ENCODE assay signal across 7 mouse cellular contexts in genomic region chr6:35132806-35133205, GRCm38 (mm10). TPM values are rescaled to one million over a fixed set of nuclear protein-coding genes. Genes with fewer than 3 reads are reported as not detected.
DNase-seq lines count a peak whose midpoint lies in the region; ATAC-seq and TF ChIP-seq lines count a peak whose summit lies in the region.

No protein-coding gene starts in this region.

- no peaks in the 10 kb centered on the region for H3K9me3 ChIP-seq in embryonic facial prominence, embryonic 10.5 days
- H3K9me3 ChIP-seq in hindbrain, embryonic 13.5 days = no peaks in the 10 kb centered on the region
- no peaks in the 10 kb centered on the region for H3K9me3 ChIP-seq in midbrain, embryonic 11.5 days (ENCODE audit: control insufficient read depth, low read length)

- intact Hi-C loops in left cerebral cortex, adult 2 months (cut with DNase I) = loop anchor here (1.0 to 5.0 kb wide), 3 partner anchors 44 to 404 kb away; partner anchors contain the start of genes Mtpn and Nup205
- intact Hi-C loops in left cerebral cortex, postnatal 10 days (cut with DNase I) = loop anchor here (5.0 kb wide), 1 partner anchor 44 kb away; the partner anchor contains the start of gene Nup205

- peak; percentile 26 to 27 for DNase-seq in left cerebral cortex, adult 2 months (ENCODE audit: extremely low spot score in 1 of 2, low spot score in 2 of 2)
- no peak for DNase-seq in left cerebral cortex, postnatal 10 days (ENCODE audit: extremely low spot score in 1 of 2, low spot score in 2 of 2)
- peak; percentile 26 for DNase-seq in MN1 (ENCODE audit: low spot score)
- DNase-seq in embryonic facial prominence, embryonic 10.5 days (ENCODE audit: low spot score) = peak; percentile 30
- peak; percentile 93 for DNase-seq in midbrain, embryonic 11.5 days (ENCODE audit: low spot score, missing footprints)

- H3K4me1 ChIP-seq in embryonic facial prominence, embryonic 10.5 days = peaks cover 21% of the 10 kb centered on the region
- peaks cover 26% of the 10 kb centered on the region for H3K4me1 ChIP-seq in hindbrain, embryonic 13.5 days (replicated peaks)
- H3K4me1 ChIP-seq in midbrain, embryonic 11.5 days (ENCODE audit: control insufficient read depth, insufficient read depth, low read length) = peaks cover 8% of the 10 kb centered on the region

- WGBS in embryonic facial prominence, embryonic 10.5 days = 2% methylated on average over 11 of the region's 11 CpGs
- under 1% methylated on average over 11 of the region's 11 CpGs for WGBS in hindbrain, embryonic 13.5 days
- 1% methylated on average over 11 of the region's 11 CpGs for WGBS in midbrain, embryonic 11.5 days

- peak overlapping the region; percentile 91 for H3K27ac ChIP-seq in left cerebral cortex, adult 2 months
- peak overlapping the region; percentile 89 for H3K27ac ChIP-seq in embryonic facial prominence, embryonic 10.5 days (replicated peaks)
- H3K27ac ChIP-seq in hindbrain, embryonic 13.5 days = peak overlapping the region; percentile 93
- H3K27ac ChIP-seq in midbrain, embryonic 11.5 days (ENCODE audit: low read depth, low read length) = peak overlapping the region; percentile 69; the same call in 1 of the 2 replicates

- H3K27me3 ChIP-seq in embryonic facial prominence, embryonic 10.5 days (replicated peaks; ENCODE audit: low read depth, poor library complexity, severe bottlenecking) = no peaks in the 10 kb centered on the region
- no peaks in the 10 kb centered on the region for H3K27me3 ChIP-seq in hindbrain, embryonic 13.5 days
- H3K27me3 ChIP-seq in midbrain, embryonic 11.5 days (ENCODE audit: control insufficient read depth, insufficient read depth, low read length) = no peaks in the 10 kb centered on the region

- H3K36me3 ChIP-seq in embryonic facial prominence, embryonic 10.5 days (replicated peaks) = no peaks in the 10 kb centered on the region
- H3K36me3 ChIP-seq in hindbrain, embryonic 13.5 days = no peaks in the 10 kb centered on the region
- no peaks in the 10 kb centered on the region for H3K36me3 ChIP-seq in midbrain, embryonic 11.5 days (ENCODE audit: control insufficient read depth, insufficient read depth, low read length)

- peak overlapping the region; percentile 91 for H3K4me2 ChIP-seq in hindbrain, embryonic 13.5 days
- H3K4me2 ChIP-seq in midbrain, embryonic 11.5 days = peak overlapping the region; percentile 86

- H3K9ac ChIP-seq in hindbrain, embryonic 13.5 days = peak overlapping the region; percentile 94
- H3K9ac ChIP-seq in midbrain, embryonic 11.5 days (ENCODE audit: low read length) = peak overlapping the region; percentile 86

- TF ChIP-seq CTCF in left cerebral cortex, adult 2 months (IDR thresholded peaks at IDR 0.05) = no peak

- peak; percentile 33 for ATAC-seq in hindbrain, embryonic 13.5 days (ENCODE audit: low FRiP score)
- ATAC-seq in midbrain, embryonic 11.5 days (ENCODE audit: low FRiP score) = peak; percentile 5; the same call in 1 of the 2 replicates
- ATAC-seq in inflammation-experienced regulatory T-cells, adult 6 months = no peak

- peak overlapping the region; percentile 82 for H3K4me3 ChIP-seq in left cerebral cortex, adult 2 months
- peak overlapping the region; percentile 79 for H3K4me3 ChIP-seq in embryonic facial prominence, embryonic 10.5 days
- H3K4me3 ChIP-seq in hindbrain, embryonic 13.5 days = peak overlapping the region; percentile 88
- peak overlapping the region; percentile 78 for H3K4me3 ChIP-seq in midbrain, embryonic 11.5 days (ENCODE audit: low read depth, low read length)

RNA-seq across cellular contexts. Expression of gene Cnot4, which starts 0.7 kb away (rescaled TPM):
- 10 to 100 TPM; 43.3 to 45.6 TPM for total RNA-seq in left cerebral cortex, adult 2 months (2021)
- 10 to 100 TPM; 38.4 to 39.2 TPM for total RNA-seq in left cerebral cortex, postnatal 10 days (2021)
- polyA plus RNA-seq in embryonic facial prominence, embryonic 10.5 days (2016; fragmentation: Nextera tagmentation; extraction: Ambion mirVana) = 29.1 and 30.1 TPM in 2 replicates
- polyA plus RNA-seq in hindbrain, embryonic 13.5 days (2015; fragmentation: Nextera tagmentation; extraction: Ambion mirVana) = 36.3 and 37.6 TPM in 2 replicates
- 33.8 and 38.5 TPM in 2 replicates for polyA plus RNA-seq in midbrain, embryonic 11.5 days (2014; fragmentation: Nextera tagmentation; extraction: Ambion mirVana)
- polyA plus RNA-seq in inflammation-experienced regulatory T-cells, adult 6 months (2017; shearing (Covaris generic)) = 10 to 100 TPM; 47.0 to 73.9 (median 50.1) TPM

RNA-seq across cellular contexts. Expression of gene Nup205, which starts 44.4 kb away (rescaled TPM):
- total RNA-seq in left cerebral cortex, adult 2 months (2021) = 10 to 100 TPM; 24.6 to 27.1 TPM
- 10 to 100 TPM; 28.4 to 31.7 TPM for total RNA-seq in left cerebral cortex, postnatal 10 days (2021)
- polyA plus RNA-seq in embryonic facial prominence, embryonic 10.5 days (2016; fragmentation: Nextera tagmentation; extraction: Ambion mirVana) = 55.4 and 58.6 TPM in 2 replicates
- polyA plus RNA-seq in hindbrain, embryonic 13.5 days (2015; fragmentation: Nextera tagmentation; extraction: Ambion mirVana) = 24.3 and 24.7 TPM in 2 replicates
- 50.1 and 55.3 TPM in 2 replicates for polyA plus RNA-seq in midbrain, embryonic 11.5 days (2014; fragmentation: Nextera tagmentation; extraction: Ambion mirVana)
- 10 to 100 TPM; 13.8 to 20.1 (median 17.3) TPM for polyA plus RNA-seq in inflammation-experienced regulatory T-cells, adult 6 months (2017; shearing (Covaris generic))

Comparison
In these comparisons a context has a peak if more than half of its experiments do, and no peak if none do; other contexts are left out.
1. DNase-seq: peak in left cerebral cortex, adult 2 months (2 of 2), MN1 (single experiment), embryonic facial prominence, embryonic 10.5 days (single experiment) and midbrain, embryonic 11.5 days (single experiment); none in left cerebral cortex, postnatal 10 days (0 of 2).
2. Peak in every context shown above with its lines, with median percentiles within 50 percentile points of each other: H3K27ac ChIP-seq and H3K4me3 ChIP-seq.